Mouse (Mus musculus) gastrocnemius, postnatal 36 days (tissue): ENCODE measurements at regions not wholly inside any gene's neighbourhood (a gene's known extent, or its start where the extent isn't known, plus 50 kb on each side); places are given as distances from the start of the nearest gene placed in this dataset.

Experiments
- DNase-seq, 2 experiments: peaks; one replicate each; pipeline ENCODE4 v3.0.0; 2022
- intact Hi-C: fragments of 180-260 bp; cut with DNase I; formaldehyde crosslinking; loops from one replicate; pipeline ENCODE4 v1.15.1; 2025
- microRNA-seq, 2 experiments: library from miRNA; unstranded; fragments of <30 nt; microRNA quantifications; one replicate each; pipeline ENCODE4 v1.2.0; 2021

DNA sequence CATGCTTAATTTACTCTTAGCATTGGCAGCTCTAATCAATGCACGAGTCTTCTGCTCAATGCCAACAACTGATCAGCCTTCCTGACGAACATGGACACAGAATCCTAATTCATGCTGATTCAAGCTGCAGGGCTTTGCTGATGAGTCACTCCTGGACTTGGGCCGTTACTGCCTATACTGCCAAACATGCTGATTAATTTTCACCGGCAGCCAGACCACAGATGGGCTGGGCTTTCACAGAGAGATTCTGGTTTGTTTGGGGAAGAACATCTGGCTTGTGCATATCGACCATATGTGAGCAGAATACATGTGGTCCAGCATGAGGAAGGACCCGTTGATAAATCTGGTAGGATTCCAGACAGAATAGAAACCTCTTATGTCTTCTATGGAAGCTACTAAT lies 358.9 kb downstream of the Xylt1 start:
- intact Hi-C loops = no loop called here
- no peak for DNase-seq

DNA sequence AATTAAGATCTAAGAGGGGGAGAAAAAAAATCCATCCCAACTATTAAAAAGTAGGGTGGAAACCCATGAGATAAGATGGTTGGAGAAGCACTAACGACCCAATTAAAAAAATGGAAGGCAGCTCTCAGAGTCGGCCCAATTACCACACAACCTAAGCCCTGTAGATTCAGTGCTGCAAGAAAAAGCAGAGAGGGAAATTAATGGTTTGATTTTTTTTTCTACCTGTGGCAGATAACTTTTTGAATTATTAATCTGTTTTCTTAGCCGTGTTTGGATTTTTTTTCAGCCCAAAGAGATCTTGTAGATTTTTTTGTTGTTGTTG lies 354.9 kb downstream of the Xylt1 start:
- intact Hi-C loops = no loop called here
- no peak for DNase-seq

GRCm38 (mm10) chr7:117734994-117735698 lies 354.4 kb downstream of the Xylt1 start:
- no peak for DNase-seq
- intact Hi-C loops = no loop called here

DNA sequence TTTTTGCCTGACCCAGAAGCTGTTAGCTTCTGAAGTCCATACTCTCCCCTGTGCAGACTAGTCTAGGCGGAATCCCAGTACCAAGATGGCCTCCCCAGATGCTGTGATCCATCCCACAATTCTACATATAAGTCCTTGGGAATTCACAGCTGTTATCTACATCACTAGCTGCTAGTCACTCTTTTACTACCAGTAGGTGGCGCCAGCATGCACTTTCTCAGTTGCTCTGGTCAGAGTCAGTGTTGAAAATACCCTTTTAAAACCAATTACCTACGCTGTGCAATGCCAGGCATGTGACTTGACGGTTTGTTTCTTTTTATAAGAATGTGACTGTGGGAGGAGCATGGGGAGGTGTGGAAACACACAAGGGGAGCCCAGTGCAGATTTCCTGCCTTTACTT lies 348.3 kb downstream of the Xylt1 start:
- no peak for DNase-seq
- intact Hi-C loops = no loop called here

Small RNA genes lying in the stretch of these regions (microRNA-seq; reads per million reads assigned to microRNA genes)
- gene Gm24063 = 0 reads per million in 2 experiments
